Comparison of ENCODE assay signal across 23 mouse cellular contexts in the genomic region with DNA sequence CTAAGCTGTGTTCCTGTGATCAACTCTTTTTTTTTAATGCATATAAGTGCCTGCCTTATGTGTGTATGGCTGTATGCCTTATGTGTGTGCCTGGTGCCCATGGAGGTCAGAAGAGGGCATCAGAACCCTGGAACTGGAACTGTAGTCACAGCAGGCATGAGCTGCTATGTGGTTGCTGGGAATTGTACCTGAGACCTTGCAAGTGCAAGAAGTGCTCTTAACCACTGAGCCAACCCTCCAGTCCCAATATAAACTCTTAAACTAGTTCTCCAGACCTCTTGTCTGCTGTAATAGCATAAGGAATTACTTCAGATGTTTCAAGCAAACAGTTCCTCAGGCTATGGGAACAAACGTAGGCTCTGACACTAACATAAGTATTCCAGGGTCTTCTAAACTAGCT. TPM values are rescaled to one million over a fixed set of nuclear protein-coding genes. Genes with fewer than 3 reads are reported as not detected.
DNase-seq lines count a peak whose midpoint lies in the region; ATAC-seq and TF ChIP-seq lines count a peak whose summit lies in the region.
"Had no signal": no experiment of that assay in that cellular context is flagged by ENCODE, and none has a peak within 500 bp of the region (broad histone marks: within the 10 kb centered on the region; RNA-seq: fewer than 3 reads in every experiment).

No protein-coding gene starts in this region.

- DNase-seq in intestine, embryonic 14.5 days (ENCODE audit: low spot score) = peak; percentile 38
- DNase-seq in lung, adult 2 months = peak; percentile 27
- no peak for DNase-seq in lung, postnatal 10 days
- DNase-seq in lung, postnatal 25 days (ENCODE audit: low spot score) = peak; percentile 59
- no peak for DNase-seq in heart, adult 18-20 months
- DNase-seq: adrenal gland, adult 2 months; adrenal gland, postnatal 14 days; cerebellum, adult 11 months; cerebellum, adult 2 months; cerebellum, adult 9-11 months; cerebellum, postnatal 25 days; gastrocnemius, postnatal 25 days; heart, adult 2 months; heart, postnatal 14 days; heart, postnatal 4 days had no signal

- no peak overlapping the region for H3K27ac ChIP-seq in intestine, embryonic 14.5 days (ENCODE audit: low read depth)
- no peak overlapping the region for H3K27ac ChIP-seq in intestine, postnatal 0 days (ENCODE audit: low read depth, low read length)
- H3K27ac ChIP-seq: embryonic facial prominence, embryonic 12.5 days; embryonic facial prominence, embryonic 15.5 days; heart, adult 2 months; heart, embryonic 10.5 days; heart, embryonic 13.5 days; hindbrain, embryonic 14.5 days; hindbrain, postnatal 0 days had no signal

- no peak overlapping the region for H3K4me3 ChIP-seq in intestine, embryonic 14.5 days (ENCODE audit: low read depth, low read length)
- H3K4me3 ChIP-seq in intestine, postnatal 0 days (ENCODE audit: low read depth, low read length) = no peak overlapping the region
- H3K4me3 ChIP-seq in lung, adult 2 months (replicated peaks; ENCODE audit: extremely low read depth, low read depth, low read length) = no peak overlapping the region
- H3K4me3 ChIP-seq: embryonic facial prominence, embryonic 12.5 days; embryonic facial prominence, embryonic 15.5 days; heart, adult 2 months; heart, embryonic 10.5 days; heart, embryonic 13.5 days had no signal

- H3K36me3 ChIP-seq in intestine, embryonic 14.5 days (ENCODE audit: control insufficient read depth, insufficient read depth, low read length) = no peaks in the 10 kb centered on the region
- H3K36me3 ChIP-seq in intestine, postnatal 0 days (ENCODE audit: control insufficient read depth, insufficient read depth) = no peaks in the 10 kb centered on the region
- H3K36me3 ChIP-seq: embryonic facial prominence, embryonic 12.5 days; embryonic facial prominence, embryonic 15.5 days; heart, embryonic 10.5 days had no signal

- ATAC-seq in intestine, embryonic 14.5 days (replicated peaks; ENCODE audit: low FRiP score, low TSS enrichment, low read depth) = no peak
- no peak for ATAC-seq in intestine, postnatal 0 days
- ATAC-seq: forebrain, embryonic 14.5 days; hindbrain, postnatal 0 days had no signal

- WGBS in intestine, embryonic 14.5 days = 59% methylated on average over 1 of the region's 1 CpGs
- 80% methylated on average over 1 of the region's 1 CpGs for WGBS in intestine, postnatal 0 days
- WGBS in lung, adult 2 months = 69% methylated on average over 1 of the region's 1 CpGs

- H3K4me2 ChIP-seq in intestine, embryonic 14.5 days (ENCODE audit: low read length) = no peak overlapping the region
- H3K4me2 ChIP-seq in intestine, postnatal 0 days (replicated peaks; ENCODE audit: low read depth) = no peak overlapping the region
- H3K4me2 ChIP-seq: embryonic facial prominence, embryonic 12.5 days; embryonic facial prominence, embryonic 15.5 days; heart, embryonic 13.5 days; hindbrain, embryonic 14.5 days had no signal

- no peak for TF ChIP-seq CTCF in intestine, postnatal 0 days (IDR thresholded peaks at IDR 0.05; ENCODE audit: low read depth)
- peak; percentile 18; the same call in 1 of the 2 replicates for TF ChIP-seq CTCF in lung, adult 2 months (IDR thresholded peaks at IDR 0.05; ENCODE audit: insufficient read depth, low read length)

- H3K9me3 ChIP-seq in intestine, embryonic 14.5 days (ENCODE audit: control insufficient read depth, low read length) = no peaks in the 10 kb centered on the region
- no peaks in the 10 kb centered on the region for H3K9me3 ChIP-seq in intestine, postnatal 0 days (ENCODE audit: control insufficient read depth)
- H3K9me3 ChIP-seq: embryonic facial prominence, embryonic 12.5 days; embryonic facial prominence, embryonic 15.5 days; heart, embryonic 10.5 days; heart, embryonic 13.5 days had no signal

- no peaks in the 10 kb centered on the region for H3K27me3 ChIP-seq in intestine, embryonic 14.5 days (replicated peaks; ENCODE audit: control insufficient read depth, insufficient read depth, low read length)
- no peaks in the 10 kb centered on the region for H3K27me3 ChIP-seq in intestine, postnatal 0 days (replicated peaks; ENCODE audit: control insufficient read depth, insufficient read depth, low read length)
- H3K27me3 ChIP-seq: embryonic facial prominence, embryonic 12.5 days; embryonic facial prominence, embryonic 15.5 days; heart, embryonic 13.5 days had no signal

- peaks cover 5% of the 10 kb centered on the region; the same call in 1 of the 2 replicates for H3K4me1 ChIP-seq in intestine, embryonic 14.5 days (replicated peaks; ENCODE audit: control insufficient read depth, insufficient read depth, low read length)
- no peaks in the 10 kb centered on the region for H3K4me1 ChIP-seq in intestine, postnatal 0 days (replicated peaks; ENCODE audit: control insufficient read depth, insufficient read depth, low read length)
- peaks cover 6% of the 10 kb centered on the region for H3K4me1 ChIP-seq in lung, adult 2 months (ENCODE audit: control insufficient read depth, insufficient read depth, low read length)

- TF ChIP-seq POLR2A in lung, adult 2 months (IDR thresholded peaks at IDR 0.05; ENCODE audit: borderline replicate concordance, extremely low read depth, low read depth, low read length) = no peak

- H3K9ac ChIP-seq in intestine, embryonic 14.5 days (ENCODE audit: low read length) = no peak overlapping the region
- no peak overlapping the region for H3K9ac ChIP-seq in intestine, postnatal 0 days (ENCODE audit: low read depth, low read length)
- H3K9ac ChIP-seq: embryonic facial prominence, embryonic 12.5 days; embryonic facial prominence, embryonic 15.5 days; heart, embryonic 13.5 days; hindbrain, embryonic 14.5 days had no signal

RNA-seq across cellular contexts. Expression of a gene that starts 16.4 kb away (rescaled TPM):
- 35.0 and 36.2 TPM in 2 replicates for polyA plus RNA-seq in intestine, embryonic 14.5 days (2014; fragmentation: Nextera tagmentation; extraction: Ambion mirVana)
- 11.6 and 12.4 TPM in 2 replicates for polyA plus RNA-seq in intestine, postnatal 0 days (2015; fragmentation: Nextera tagmentation; extraction: Ambion mirVana)
- polyA plus RNA-seq in lung, adult 2 months (2012; rRNA removed) = 30.8 and 38.3 TPM in 2 replicates
- 10 to 100 TPM; 46.0 to 47.9 TPM for total RNA-seq in heart, adult 18-20 months (2021)

Comparison
In these comparisons a context has a peak if more than half of its experiments do, and no peak if none do; other contexts are left out.
1. DNase-seq: peak in intestine, embryonic 14.5 days (single experiment), lung, adult 2 months (single experiment) and lung, postnatal 25 days (single experiment); none in lung, postnatal 10 days (single experiment) and heart, adult 18-20 months (0 of 2).